In genomic region chr1:192822309-192822651, GRCm38 (mm10) we compare ENCODE assay signal across 10 mouse cellular contexts. TPM values are rescaled to one million over a fixed set of nuclear protein-coding genes. Genes with fewer than 3 reads are reported as not detected.
A peak's percentile ranks its signal among the peaks of the same experiment; 100 is the strongest.
DNase-seq lines count a peak whose midpoint lies in the region; ATAC-seq lines count a peak whose summit lies in the region.
"Had no signal": no experiment of that assay in that cellular context is flagged by ENCODE, and none has a peak within 500 bp of the region (broad histone marks: within the 10 kb centered on the region; RNA-seq: fewer than 3 reads in every experiment).

No protein-coding gene starts in this region.

- H3K36me3 ChIP-seq in heart, embryonic 13.5 days = no peaks in the 10 kb centered on the region
- H3K36me3 ChIP-seq in lung, embryonic 16.5 days (ENCODE audit: control insufficient read depth, insufficient read depth, low read length) = no peaks in the 10 kb centered on the region
- no peaks in the 10 kb centered on the region for H3K36me3 ChIP-seq in hindbrain, embryonic 13.5 days
- H3K36me3 ChIP-seq in stomach, embryonic 15.5 days = no peaks in the 10 kb centered on the region

- no peaks in the 10 kb centered on the region for H3K27me3 ChIP-seq in heart, embryonic 13.5 days (replicated peaks)
- no peaks in the 10 kb centered on the region for H3K27me3 ChIP-seq in lung, embryonic 16.5 days (ENCODE audit: control insufficient read depth, insufficient read depth, low read depth, low read length)
- H3K27me3 ChIP-seq in hindbrain, embryonic 13.5 days = peaks cover 6% of the 10 kb centered on the region; the same call in 1 of the 2 replicates
- no peaks in the 10 kb centered on the region for H3K27me3 ChIP-seq in stomach, embryonic 15.5 days (replicated peaks)

- H3K9ac ChIP-seq in heart, embryonic 13.5 days = no peak overlapping the region
- peak overlapping the region; percentile 39; the same call in 1 of the 2 replicates for H3K9ac ChIP-seq in lung, embryonic 16.5 days (ENCODE audit: low read length)
- no peak overlapping the region for H3K9ac ChIP-seq in hindbrain, embryonic 13.5 days
- H3K9ac ChIP-seq in stomach, embryonic 15.5 days = no peak overlapping the region

- no peak for DNase-seq in heart, adult 8-10 months (ENCODE audit: low spot score)
- no peak for DNase-seq in lung, postnatal 36 days
- DNase-seq in left cerebral cortex, adult 11 months (ENCODE audit: low spot score) = no peak
- DNase-seq: lung, adult 2 months; thymus, postnatal 14 days had no signal

- H3K27ac ChIP-seq in heart, embryonic 13.5 days (replicated peaks) = peak overlapping the region; percentile 80
- peak overlapping the region; percentile 91 for H3K27ac ChIP-seq in lung, embryonic 16.5 days (ENCODE audit: low read length)
- H3K27ac ChIP-seq in hindbrain, embryonic 13.5 days = peak overlapping the region; percentile 86
- peak overlapping the region; percentile 87 for H3K27ac ChIP-seq in stomach, embryonic 15.5 days

- no peak overlapping the region for H3K4me2 ChIP-seq in heart, embryonic 13.5 days
- H3K4me2 ChIP-seq in lung, embryonic 16.5 days (ENCODE audit: low read depth, low read length) = peak overlapping the region; percentile 27
- no peak overlapping the region for H3K4me2 ChIP-seq in hindbrain, embryonic 13.5 days
- no peak overlapping the region for H3K4me2 ChIP-seq in stomach, embryonic 15.5 days

- no peak overlapping the region for H3K4me3 ChIP-seq in heart, embryonic 13.5 days
- no peak overlapping the region for H3K4me3 ChIP-seq in lung, embryonic 16.5 days (ENCODE audit: low read length)
- H3K4me3 ChIP-seq in hindbrain, embryonic 13.5 days = no peak overlapping the region
- no peak overlapping the region for H3K4me3 ChIP-seq in stomach, embryonic 15.5 days (replicated peaks)

- WGBS in heart, embryonic 13.5 days = 40% methylated on average over 1 of the region's 1 CpGs
- 42% methylated on average over 1 of the region's 1 CpGs for WGBS in lung, embryonic 16.5 days
- WGBS in hindbrain, embryonic 13.5 days = 59% methylated on average over 1 of the region's 1 CpGs
- 48% methylated on average over 1 of the region's 1 CpGs for WGBS in stomach, embryonic 15.5 days

- H3K4me1 ChIP-seq in heart, embryonic 13.5 days = peaks cover 28% of the 10 kb centered on the region
- peaks cover 21% of the 10 kb centered on the region for H3K4me1 ChIP-seq in lung, embryonic 16.5 days (replicated peaks; ENCODE audit: control insufficient read depth, insufficient read depth, low read length)
- peaks cover 19% of the 10 kb centered on the region for H3K4me1 ChIP-seq in hindbrain, embryonic 13.5 days (replicated peaks)
- peaks cover 6% of the 10 kb centered on the region for H3K4me1 ChIP-seq in stomach, embryonic 15.5 days

- no peaks in the 10 kb centered on the region for H3K9me3 ChIP-seq in heart, embryonic 13.5 days
- no peaks in the 10 kb centered on the region for H3K9me3 ChIP-seq in lung, embryonic 16.5 days (ENCODE audit: control insufficient read depth, low read length)
- peaks cover 3% of the 10 kb centered on the region; the same call in 1 of the 2 replicates for H3K9me3 ChIP-seq in hindbrain, embryonic 13.5 days
- no peaks in the 10 kb centered on the region for H3K9me3 ChIP-seq in stomach, embryonic 15.5 days

- ATAC-seq in heart, embryonic 13.5 days (ENCODE audit: extremely low read depth, insufficient number of reproducible peaks, low FRiP score, low TSS enrichment) = peak; percentile 10; the same call in 1 of the 2 replicates
- no peak for ATAC-seq in lung, embryonic 16.5 days (ENCODE audit: low read depth)
- ATAC-seq in hindbrain, embryonic 13.5 days (ENCODE audit: low FRiP score) = no peak
- ATAC-seq in stomach, embryonic 15.5 days (ENCODE audit: insufficient read depth, low FRiP score, low read depth) = peak; percentile 13; the same call in 1 of the 2 replicates

RNA-seq across cellular contexts. Expression of gene Sertad4, which starts 33.3 kb away (rescaled TPM):
- 13.7 and 14.2 TPM in 2 replicates for polyA plus RNA-seq in heart, embryonic 13.5 days (2015; fragmentation: Nextera tagmentation; extraction: Ambion mirVana)
- 1 to 10 TPM; 2.4 to 4.5 (median 3.1) TPM for total RNA-seq in heart, adult 8-10 months (2022)
- 6.1 and 9.4 TPM in 2 replicates for polyA plus RNA-seq in lung, embryonic 16.5 days (2015; fragmentation: Nextera tagmentation; extraction: Ambion mirVana)
- 26.0 and 27.5 TPM in 2 replicates for polyA plus RNA-seq in hindbrain, embryonic 13.5 days (2015; fragmentation: Nextera tagmentation; extraction: Ambion mirVana)
- polyA plus RNA-seq in stomach, embryonic 15.5 days (2015; fragmentation: Nextera tagmentation; extraction: Ambion mirVana) = 18.4 and 19.3 TPM in 2 replicates
- total RNA-seq: neutrophil, adult 5-6 weeks had no signal

RNA-seq across cellular contexts. Expression of gene Hhat, which starts 51.3 kb away (rescaled TPM):
- polyA plus RNA-seq in heart, embryonic 13.5 days (2015; fragmentation: Nextera tagmentation; extraction: Ambion mirVana) = 6.3 and 6.4 TPM in 2 replicates
- 1 to 10 TPM; 2.1 to 3.6 (median 2.8) TPM for total RNA-seq in heart, adult 8-10 months (2022)
- 8.6 and 9.3 TPM in 2 replicates for polyA plus RNA-seq in lung, embryonic 16.5 days (2015; fragmentation: Nextera tagmentation; extraction: Ambion mirVana)
- 3.6 and 4.6 TPM in 2 replicates for polyA plus RNA-seq in hindbrain, embryonic 13.5 days (2015; fragmentation: Nextera tagmentation; extraction: Ambion mirVana)
- polyA plus RNA-seq in stomach, embryonic 15.5 days (2015; fragmentation: Nextera tagmentation; extraction: Ambion mirVana) = 8.7 and 9.7 TPM in 2 replicates

Comparison
In these comparisons a context has a peak if more than half of its experiments do, and no peak if none do; other contexts are left out.
1. ATAC-seq: peak in heart, embryonic 13.5 days (single experiment) and stomach, embryonic 15.5 days (single experiment); none in lung, embryonic 16.5 days (single experiment) and hindbrain, embryonic 13.5 days (single experiment).
2. Peak in every context shown above with its lines, with median percentiles within 50 percentile points of each other: H3K27ac ChIP-seq.